Mouse (Mus musculus) embryonic fibroblast, embryonic 13.5 days (primary cell): ENCODE results near the gene Slc26a10.

Experiments used
- CTCF ChIP-seq: IDR thresholded peaks from 2 replicates; pipeline ENCODE4 v1.5.1; 2011; ENCODE audit warnings: mild to moderate bottlenecking, control low read depth, low read length, moderate library complexity, borderline replicate concordance; ENCODE audit not compliant: insufficient read depth
- POLR2A ChIP-seq: IDR thresholded peaks from 2 replicates; pipeline ENCODE4 v1.6.1; 2011; ENCODE audit warnings: low read depth, mild to moderate bottlenecking, control low read depth, low read length, moderate library complexity

GRCm38 (mm10) chr10:127158471-127158870 is 22.0 kb downstream of the Slc26a10 start:
- TF ChIP-seq CTCF (no peak), POLR2A (no peak)
